In genomic region chr12:78865434-78865833, GRCm38 (mm10) we compare ENCODE assay signal across 10 mouse cellular contexts. TPM values are rescaled to one million over a fixed set of nuclear protein-coding genes. Genes with fewer than 3 reads are reported as not detected.
DNase-seq lines count a peak whose midpoint lies in the region; ATAC-seq and TF ChIP-seq lines count a peak whose summit lies in the region.
"Had no signal": no experiment of that assay in that cellular context is flagged by ENCODE, and none has a peak within 500 bp of the region (broad histone marks: within the 10 kb centered on the region; RNA-seq: fewer than 3 reads in every experiment).

No protein-coding gene starts in this region.

- 82% methylated on average over 1 of the region's 1 CpGs for WGBS in liver, embryonic 13.5 days (ENCODE audit: insufficient replicate concordance)
- 95% methylated on average over 1 of the region's 1 CpGs for WGBS in liver, embryonic 11.5 days
- WGBS in stomach, postnatal 0 days: 96% methylated on average over 1 of the region's 1 CpGs

- H3K36me3 ChIP-seq in liver, embryonic 13.5 days: peaks cover 46% of the 10 kb centered on the region
- peaks cover 4% of the 10 kb centered on the region; the same call in 1 of the 2 replicates for H3K36me3 ChIP-seq in liver, embryonic 11.5 days (ENCODE audit: control insufficient read depth, insufficient read depth, low read length)
- no peaks in the 10 kb centered on the region for H3K36me3 ChIP-seq in stomach, postnatal 0 days (ENCODE audit: control insufficient read depth, insufficient read depth, low read length)

- H3K9ac ChIP-seq in liver, embryonic 13.5 days: no peak overlapping the region
- H3K9ac ChIP-seq in liver, embryonic 11.5 days (ENCODE audit: low read depth, low read length): no peak overlapping the region
- no peak overlapping the region for H3K9ac ChIP-seq in stomach, postnatal 0 days (ENCODE audit: low read length)
- H3K9ac ChIP-seq: embryonic facial prominence, embryonic 13.5 days had no signal

- TF ChIP-seq CTCF in stomach, postnatal 0 days (IDR thresholded peaks at IDR 0.05; ENCODE audit: low read depth): peak; percentile 67

- no peak overlapping the region for H3K27ac ChIP-seq in liver, embryonic 13.5 days
- H3K27ac ChIP-seq in liver, embryonic 11.5 days (ENCODE audit: low read depth, low read length): no peak overlapping the region
- no peak overlapping the region for H3K27ac ChIP-seq in stomach, postnatal 0 days (replicated peaks)
- H3K27ac ChIP-seq: embryonic facial prominence, embryonic 13.5 days had no signal

- peak overlapping the region; percentile 6; the same call in 1 of the 2 replicates for H3K4me2 ChIP-seq in liver, embryonic 13.5 days
- H3K4me2 ChIP-seq in liver, embryonic 11.5 days: no peak overlapping the region
- H3K4me2 ChIP-seq in stomach, postnatal 0 days (replicated peaks; ENCODE audit: low read depth): no peak overlapping the region
- H3K4me2 ChIP-seq: embryonic facial prominence, embryonic 13.5 days had no signal

- H3K27me3 ChIP-seq in liver, embryonic 13.5 days: no peaks in the 10 kb centered on the region
- no peaks in the 10 kb centered on the region for H3K27me3 ChIP-seq in liver, embryonic 11.5 days (replicated peaks; ENCODE audit: control insufficient read depth, insufficient read depth, low read length)
- no peaks in the 10 kb centered on the region for H3K27me3 ChIP-seq in stomach, postnatal 0 days (ENCODE audit: control insufficient read depth, insufficient read depth, low read length)
- H3K27me3 ChIP-seq: embryonic facial prominence, embryonic 13.5 days had no signal

- peak; percentile 14 for DNase-seq in cerebellum, adult 8-10 months
- DNase-seq in cerebellum, adult 9-11 months: no peak
- DNase-seq in liver, embryonic 13.5 days: peak; percentile 53
- DNase-seq in liver, embryonic 11.5 days (ENCODE audit: low spot score): no peak
- DNase-seq in c-Kit-positive CD71-positive TER-119-positive erythroid progenitor cells, embryonic 14.5 days (ENCODE audit: low spot score): peak; percentile 62
- peak; percentile 61 for DNase-seq in stomach, postnatal 0 days (ENCODE audit: low spot score)
- DNase-seq in layer of hippocampus, postnatal 25 days (ENCODE audit: extremely low spot score in 1 of 2, low spot score in 1 of 2): no peak

- no peak for TF ChIP-seq EP300 in stomach, postnatal 0 days (optimal IDR thresholded peaks at IDR 0.05)

- H3K4me3 ChIP-seq in liver, embryonic 13.5 days (replicated peaks): no peak overlapping the region
- no peak overlapping the region for H3K4me3 ChIP-seq in liver, embryonic 11.5 days (ENCODE audit: low read depth, low read length)
- no peak overlapping the region for H3K4me3 ChIP-seq in stomach, postnatal 0 days (ENCODE audit: low read depth, low read length)
- H3K4me3 ChIP-seq: embryonic facial prominence, embryonic 13.5 days had no signal

- ATAC-seq in liver, embryonic 13.5 days (ENCODE audit: low read depth): no peak
- ATAC-seq in liver, embryonic 11.5 days (replicated peaks; ENCODE audit: low FRiP score): no peak
- no peak for ATAC-seq in stomach, postnatal 0 days (ENCODE audit: low FRiP score, low TSS enrichment)
- no peak for ATAC-seq in megakaryocyte, adult 5-6 weeks (ENCODE audit: poor library complexity, severe bottlenecking)

- no peaks in the 10 kb centered on the region for H3K9me3 ChIP-seq in liver, embryonic 13.5 days (replicated peaks)
- H3K9me3 ChIP-seq in liver, embryonic 11.5 days (ENCODE audit: control insufficient read depth, low read length): no peaks in the 10 kb centered on the region
- no peaks in the 10 kb centered on the region for H3K9me3 ChIP-seq in stomach, postnatal 0 days (ENCODE audit: control insufficient read depth, low read length)
- H3K9me3 ChIP-seq: embryonic facial prominence, embryonic 13.5 days had no signal

- H3K4me1 ChIP-seq in liver, embryonic 13.5 days (replicated peaks): peaks cover 30% of the 10 kb centered on the region
- H3K4me1 ChIP-seq in liver, embryonic 11.5 days (replicated peaks; ENCODE audit: control insufficient read depth, insufficient read depth, low read length): no peaks in the 10 kb centered on the region; the same call in none of the 2 replicates
- H3K4me1 ChIP-seq in stomach, postnatal 0 days (replicated peaks; ENCODE audit: control insufficient read depth, insufficient read depth): 0 out of 2 replicates have a peak, but pooled peaks cover 2% of the 10 kb centered on the region

RNA-seq across cellular contexts. Expression of gene Eif2s1, which starts 3.8 kb away (rescaled TPM):
- 238 and 279 TPM in 2 replicates for polyA plus RNA-seq in liver, embryonic 13.5 days (2015; fragmentation: Nextera tagmentation; extraction: Ambion mirVana)
- polyA plus RNA-seq in liver, embryonic 11.5 days (2014; fragmentation: Nextera tagmentation; extraction: Ambion mirVana): 327 and 380 TPM in 2 replicates
- polyA plus RNA-seq in stomach, postnatal 0 days (2015; fragmentation: Nextera tagmentation; extraction: Ambion mirVana): 132 and 145 TPM in 2 replicates
- 10 to 100 TPM; 54.9 to 56.5 TPM for total RNA-seq in layer of hippocampus, postnatal 25 days (2021)
- 63.9 and 90.0 TPM in 2 replicates for total RNA-seq in megakaryocyte, adult 5-6 weeks (2015)
- total RNA-seq in megakaryocyte, adult 5-6 weeks (2017): 49.9 and 52.5 TPM in 2 replicates

RNA-seq across cellular contexts. Expression of gene Atp6v1d, which starts 4.0 kb away (rescaled TPM):
- polyA plus RNA-seq in liver, embryonic 13.5 days (2015; fragmentation: Nextera tagmentation; extraction: Ambion mirVana): 28.0 and 38.8 TPM in 2 replicates
- 62.5 and 63.1 TPM in 2 replicates for polyA plus RNA-seq in liver, embryonic 11.5 days (2014; fragmentation: Nextera tagmentation; extraction: Ambion mirVana)
- polyA plus RNA-seq in stomach, postnatal 0 days (2015; fragmentation: Nextera tagmentation; extraction: Ambion mirVana): 72.1 and 76.5 TPM in 2 replicates
- 100 to 1,000 TPM; 238 to 266 TPM for total RNA-seq in layer of hippocampus, postnatal 25 days (2021)
- 114 and 122 TPM in 2 replicates for total RNA-seq in megakaryocyte, adult 5-6 weeks (2015)
- total RNA-seq in megakaryocyte, adult 5-6 weeks (2017): 50.5 and 55.4 TPM in 2 replicates

RNA-seq across cellular contexts. Expression of gene Plek2, which starts 41.3 kb away (rescaled TPM):
- polyA plus RNA-seq in liver, embryonic 13.5 days (2015; fragmentation: Nextera tagmentation; extraction: Ambion mirVana): 52.5 and 54.4 TPM in 2 replicates
- polyA plus RNA-seq in liver, embryonic 11.5 days (2014; fragmentation: Nextera tagmentation; extraction: Ambion mirVana): 22.0 and 27.0 TPM in 2 replicates
- 42.6 and 50.2 TPM in 2 replicates for polyA plus RNA-seq in stomach, postnatal 0 days (2015; fragmentation: Nextera tagmentation; extraction: Ambion mirVana)
- under 1 TPM in 1 of 2 experiments, not detected in 1; 0.22 TPM for total RNA-seq in layer of hippocampus, postnatal 25 days (2021)
- not detected in 2 replicates for total RNA-seq in megakaryocyte, adult 5-6 weeks (2015)
- not detected in 2 replicates for total RNA-seq in megakaryocyte, adult 5-6 weeks (2017)
- total RNA-seq: megakaryocyte progenitor cell, adult 5-6 weeks had no signal

Comparison
In these comparisons a context has a peak if more than half of its experiments do, and no peak if none do; other contexts are left out.
1. DNase-seq: peak in cerebellum, adult 8-10 months (single experiment), liver, embryonic 13.5 days (single experiment), c-Kit-positive CD71-positive TER-119-positive erythroid progenitor cells, embryonic 14.5 days (single experiment) and stomach, postnatal 0 days (single experiment); none in cerebellum, adult 9-11 months (single experiment), liver, embryonic 11.5 days (single experiment) and layer of hippocampus, postnatal 25 days (0 of 2).